Mouse (Mus musculus) natural killer cell, adult 2 months (primary cell): Measurements from ENCODE around the gene Dusp12.

ENCODE experiments used
- DNase-seq, 2 experiments: peaks; one replicate each; pipeline ENCODE4 v3.0.0; 2022; ENCODE audit warnings: low spot score in 2 of 2

The Dusp12 gene

DNA sequence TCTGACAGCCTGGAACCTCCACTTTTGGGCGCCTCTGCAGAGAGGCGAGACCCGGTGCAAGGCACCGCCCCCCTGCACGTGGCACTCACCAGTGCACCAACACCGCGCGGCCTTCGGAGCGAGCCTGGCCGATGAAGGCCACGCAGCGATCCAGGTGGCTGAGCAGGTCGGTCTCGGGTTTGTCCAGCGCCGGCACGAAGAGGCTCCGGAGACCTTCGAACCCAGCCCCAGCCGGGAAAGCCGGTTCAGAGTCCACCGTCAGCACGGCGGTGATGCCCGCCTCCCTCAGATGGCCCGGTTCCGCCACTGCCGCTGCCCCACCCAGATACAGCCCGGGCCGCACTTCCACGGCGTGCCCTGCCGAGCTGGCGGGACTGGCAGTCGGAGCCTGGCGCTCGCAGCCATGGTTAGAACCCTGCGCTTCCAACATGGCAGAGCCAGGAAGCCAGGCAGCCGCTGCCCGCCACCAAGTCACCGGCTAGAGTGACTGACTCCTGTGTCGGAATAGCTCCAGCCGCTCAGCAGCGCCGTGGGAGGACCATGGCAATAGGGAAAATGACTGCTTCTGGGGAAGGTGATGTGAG, at the start of gene Dusp12, which contains the start of gene Gm26620:
Dusp12 (minus strand) TSS at position 563 of the 584 bp plus-strand sequence.
Gm26620 (plus strand) TSS at position 88 of the 584 bp plus-strand sequence.
- DNase-seq = peak; percentile 73 to 85

DNA sequence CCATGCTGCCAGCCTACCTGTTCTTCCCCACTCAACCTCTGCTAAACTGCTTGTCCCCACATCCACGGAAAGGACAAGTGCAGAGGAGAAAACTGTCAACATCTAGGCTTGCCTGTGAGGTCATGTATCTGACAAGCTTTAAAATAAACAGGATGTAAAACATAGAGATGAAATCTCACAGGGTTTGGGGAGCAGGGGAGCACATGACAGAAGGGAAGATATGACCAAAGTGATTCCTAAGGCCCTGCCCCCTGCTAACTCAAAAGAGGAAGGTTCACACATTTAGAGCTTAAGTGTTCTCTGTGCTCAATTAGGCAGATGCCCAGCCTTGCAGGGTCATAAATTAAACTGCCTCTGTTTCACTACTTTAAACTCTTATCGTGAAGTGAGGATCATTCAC, 49.0 kb upstream of the Dusp12 start:
- DNase-seq = peak; percentile 47 to 67

DNA sequence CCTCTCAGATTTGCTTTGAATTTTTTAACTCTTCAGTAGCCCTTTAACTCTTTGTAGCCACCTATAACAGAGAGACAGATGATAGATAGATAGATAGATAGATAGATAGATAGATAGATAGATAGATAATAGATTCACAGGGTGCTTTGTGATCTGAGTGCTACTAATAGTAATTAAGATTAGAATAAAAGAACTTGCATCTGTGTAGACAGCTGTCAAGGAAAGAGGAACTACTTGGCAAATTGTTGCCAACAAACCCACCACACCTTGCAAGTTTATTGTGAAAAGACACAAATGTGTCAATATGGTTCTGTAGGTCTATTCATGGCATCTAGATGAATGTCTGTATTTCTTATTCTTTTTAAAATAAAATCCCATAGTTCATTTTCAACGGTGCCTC, 48.6 kb upstream of the Dusp12 start:
- no peak for DNase-seq

DNA sequence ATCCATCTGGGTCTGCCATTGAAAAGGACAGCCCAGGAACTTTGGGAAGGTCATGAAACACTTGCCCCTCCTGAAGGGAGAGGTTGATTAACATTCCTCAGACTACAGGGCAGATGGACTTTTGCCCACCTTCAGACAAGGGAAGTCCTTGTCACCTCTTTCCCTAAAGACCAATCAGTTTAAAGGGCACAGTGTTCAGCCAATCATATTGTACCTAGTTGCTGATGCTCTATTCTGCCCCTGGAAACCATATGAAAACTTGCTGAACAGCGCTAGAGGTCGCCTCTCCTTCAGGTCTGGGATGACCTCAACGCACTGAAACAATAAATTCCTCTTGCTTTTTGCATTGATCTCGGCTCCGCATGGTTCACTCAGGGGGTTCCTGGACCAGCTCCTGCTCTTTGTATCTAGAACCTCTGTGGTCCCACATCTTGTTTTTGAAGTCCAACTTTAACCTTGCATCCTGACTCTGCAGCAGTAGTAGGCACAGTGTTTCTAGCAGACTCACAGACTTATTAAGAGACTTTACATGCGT, 48.1 kb upstream of the Dusp12 start:
- DNase-seq = no peak

DNA sequence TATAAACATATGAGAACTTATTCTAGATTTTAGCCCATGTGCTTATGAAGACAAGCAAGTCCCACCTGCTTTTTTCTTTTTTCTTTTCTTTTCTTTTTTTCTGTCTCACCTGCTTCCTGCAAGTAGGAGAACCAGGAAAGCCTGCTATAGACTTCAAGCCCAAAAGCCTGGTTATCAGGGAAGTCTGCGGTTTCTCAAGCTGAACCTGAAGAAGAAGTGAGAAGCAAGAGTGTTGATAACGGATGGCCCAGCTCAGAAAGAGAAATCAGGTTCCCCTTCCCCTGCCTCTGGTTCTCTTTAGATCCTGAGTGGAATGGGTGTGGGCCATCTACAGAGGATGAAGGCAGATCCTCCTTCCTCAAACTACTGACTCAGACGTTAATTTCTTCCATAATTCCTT, 46.7 kb upstream of the Dusp12 start:
- no peak for DNase-seq

DNA sequence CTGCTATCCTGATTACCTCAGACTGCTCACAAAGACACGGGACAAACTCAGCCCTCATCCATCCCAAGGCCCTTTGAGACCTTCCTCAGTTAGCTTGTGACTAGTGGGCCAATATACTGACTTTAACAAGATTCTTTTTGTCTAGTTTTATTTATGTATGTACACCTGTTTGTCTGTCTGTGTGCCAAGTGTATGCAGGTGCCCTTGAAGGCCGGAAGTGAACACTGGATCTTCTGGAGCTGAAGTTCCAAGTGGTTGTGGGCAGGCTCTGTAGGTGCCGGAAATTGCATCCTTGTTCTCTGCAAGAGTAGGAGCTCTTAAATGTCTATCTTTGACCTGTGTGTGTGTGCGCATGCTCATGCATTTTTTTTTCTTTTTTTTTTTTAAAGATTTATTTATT, 43.9 kb upstream of the Dusp12 start:
- DNase-seq = no peak

DNA sequence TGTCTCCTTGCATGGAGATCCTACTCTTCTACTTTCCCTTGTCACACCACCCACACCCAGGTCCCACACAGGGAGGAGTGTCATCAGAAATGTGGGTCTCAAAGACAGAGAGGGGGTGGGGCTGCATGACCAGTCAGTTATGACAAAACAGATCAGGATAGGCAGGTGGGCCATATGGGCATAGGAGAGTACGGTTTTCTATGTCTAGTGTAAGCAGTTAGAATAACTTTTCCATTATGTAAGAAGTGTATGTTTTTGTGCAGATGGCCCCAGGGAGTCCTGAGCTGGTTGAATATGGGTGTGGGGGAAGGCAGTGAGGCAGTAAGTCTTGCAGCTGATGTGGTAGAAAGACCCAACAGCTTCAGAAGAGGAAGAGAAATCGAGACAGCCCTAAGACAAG, 43.1 kb upstream of the Dusp12 start:
- DNase-seq = peak in 1 of 2 experiments; percentile 60

DNA sequence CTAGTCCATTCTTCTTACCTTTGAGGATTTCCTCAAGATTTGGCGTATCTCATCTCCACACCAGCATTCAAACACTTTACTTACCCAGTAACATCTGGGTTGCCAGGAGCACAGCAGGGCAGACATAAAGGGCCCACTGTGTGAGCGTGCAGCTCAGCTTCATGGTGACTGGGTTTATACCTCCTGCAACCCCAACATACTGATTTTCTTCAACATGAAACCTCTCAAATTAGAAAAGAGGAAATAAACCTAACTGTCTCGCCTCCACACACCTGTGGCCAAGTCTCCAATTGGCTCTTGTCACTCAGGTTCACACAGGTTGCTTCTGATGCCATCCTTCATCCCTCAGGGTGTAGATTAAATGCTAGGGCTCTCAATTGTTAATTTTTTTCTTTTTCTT, 42.0 kb upstream of the Dusp12 start, which contains the start of gene Fcrla:
Fcrla (minus strand) TSS at position 206 of the 400 bp plus-strand sequence.
- peak in 1 of 2 experiments; percentile 49 for DNase-seq

DNA sequence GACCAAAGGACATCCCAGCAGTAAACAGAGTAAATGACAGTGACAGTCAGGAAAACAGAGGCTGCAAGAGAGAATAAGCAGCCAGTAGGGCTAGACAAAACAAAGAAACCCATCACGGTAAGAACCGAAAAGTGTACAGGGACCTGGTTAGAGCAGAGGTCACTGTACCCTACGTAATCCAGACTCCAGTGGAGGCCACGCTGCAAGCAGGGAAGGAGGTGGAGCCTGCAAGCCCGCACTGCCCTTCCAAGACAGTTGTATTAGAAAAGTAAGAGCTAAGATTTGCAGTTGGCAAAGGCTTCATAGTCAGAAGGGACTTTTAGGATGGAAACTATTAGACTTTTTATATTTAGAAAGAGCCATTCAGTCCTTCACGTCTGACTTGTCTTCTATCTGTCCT, 41.6 kb upstream of the Dusp12 start:
- no peak for DNase-seq

DNA sequence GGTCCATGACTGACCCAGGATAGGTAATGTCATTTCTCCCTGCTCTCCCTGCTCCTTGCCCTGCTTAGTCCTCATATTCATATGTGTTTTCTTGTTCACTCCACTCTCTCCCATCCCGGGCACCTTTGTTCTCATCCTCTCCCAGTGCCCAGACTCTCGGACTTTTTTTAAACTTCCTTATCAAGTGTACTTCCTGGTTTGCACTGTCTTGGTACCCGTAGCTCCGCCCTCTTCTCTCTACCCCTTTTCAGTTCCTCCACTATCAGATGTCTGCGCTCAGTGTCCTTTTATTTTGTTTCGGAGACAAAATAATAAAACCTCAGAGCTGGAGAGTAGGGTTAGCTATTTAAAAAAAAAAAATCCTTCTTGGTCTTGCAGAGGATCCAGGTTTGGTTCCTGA, 39.1 kb upstream of the Dusp12 start:
- DNase-seq = peak in 1 of 2 experiments; percentile 40

DNA sequence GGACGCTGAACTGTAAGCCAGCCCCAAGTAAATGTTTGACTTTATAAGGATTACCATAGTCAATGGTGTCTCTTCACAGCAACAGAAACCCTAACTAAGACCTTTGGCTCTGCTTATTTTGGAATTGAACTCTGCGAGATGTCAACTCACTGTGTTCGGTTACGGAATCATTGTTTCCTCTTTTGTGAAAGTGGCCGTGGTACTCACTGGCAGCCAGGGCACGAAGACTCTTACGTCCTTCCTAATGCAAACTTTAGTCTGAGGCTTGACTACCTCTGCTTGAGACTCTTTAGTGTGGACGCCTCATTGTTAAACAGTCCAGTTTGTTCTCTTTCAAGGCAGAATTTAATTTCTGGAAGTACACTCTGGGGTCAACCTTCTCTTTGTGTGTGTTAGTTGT, 34.0 kb upstream of the Dusp12 start:
- no peak for DNase-seq

DNA sequence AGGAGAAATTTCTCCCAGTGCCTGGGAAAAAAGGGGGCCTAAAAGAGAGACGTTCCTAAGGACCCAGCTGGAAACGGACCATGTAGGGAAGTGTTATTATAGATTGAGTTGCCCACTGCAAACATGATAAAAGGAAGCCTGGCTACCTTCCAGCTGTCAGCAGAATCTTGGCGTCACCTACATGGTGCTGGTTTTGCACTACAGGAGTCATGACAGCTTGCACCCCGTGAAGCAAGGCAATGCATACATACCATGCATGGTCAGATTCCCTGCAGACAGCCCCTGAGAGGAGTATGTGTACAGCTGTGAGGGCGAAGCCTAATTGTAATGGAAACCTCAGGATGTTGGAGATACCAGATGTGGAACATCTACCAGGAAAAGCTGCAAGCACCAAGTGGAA, 30.3 kb upstream of the Dusp12 start:
- no peak for DNase-seq

DNA sequence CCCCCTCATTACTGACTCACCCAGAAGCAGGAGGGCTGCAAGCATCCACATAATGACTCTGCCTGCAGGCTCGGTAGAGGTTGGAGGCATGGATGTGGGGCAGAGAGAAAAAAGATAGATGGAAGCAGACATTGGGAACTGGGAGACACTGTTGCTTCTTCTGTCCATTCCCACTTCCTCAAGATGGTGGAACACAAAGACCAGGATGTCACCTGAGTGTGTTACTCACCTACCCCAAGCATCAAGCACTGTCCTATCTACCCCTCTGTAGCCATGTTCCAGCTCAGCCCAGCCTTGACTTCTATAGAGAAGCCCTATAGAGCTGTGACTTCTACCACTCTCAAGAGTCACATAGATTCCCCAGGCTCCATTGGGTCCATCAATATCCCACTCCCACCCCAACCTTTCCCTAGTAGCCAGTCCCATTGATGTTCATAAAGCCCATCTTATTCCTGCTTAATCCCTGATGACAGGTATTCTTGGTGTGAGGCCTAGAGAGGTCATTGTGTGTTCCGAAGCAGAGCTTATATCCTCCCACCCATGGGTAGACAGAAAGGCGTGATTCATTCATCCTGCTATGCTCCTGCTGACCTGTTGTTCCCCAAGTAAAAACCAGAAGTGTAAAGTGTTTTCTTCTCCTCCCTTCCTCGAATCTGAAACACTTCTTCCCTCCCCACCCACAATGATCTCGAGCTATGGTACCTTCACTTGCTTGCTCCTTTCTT, 27.7 kb upstream of the Dusp12 start, which contains the start of gene Fcrlb:
Fcrlb (minus strand) TSS at position 51 of the 725 bp plus-strand sequence.
- DNase-seq = no peak

DNA sequence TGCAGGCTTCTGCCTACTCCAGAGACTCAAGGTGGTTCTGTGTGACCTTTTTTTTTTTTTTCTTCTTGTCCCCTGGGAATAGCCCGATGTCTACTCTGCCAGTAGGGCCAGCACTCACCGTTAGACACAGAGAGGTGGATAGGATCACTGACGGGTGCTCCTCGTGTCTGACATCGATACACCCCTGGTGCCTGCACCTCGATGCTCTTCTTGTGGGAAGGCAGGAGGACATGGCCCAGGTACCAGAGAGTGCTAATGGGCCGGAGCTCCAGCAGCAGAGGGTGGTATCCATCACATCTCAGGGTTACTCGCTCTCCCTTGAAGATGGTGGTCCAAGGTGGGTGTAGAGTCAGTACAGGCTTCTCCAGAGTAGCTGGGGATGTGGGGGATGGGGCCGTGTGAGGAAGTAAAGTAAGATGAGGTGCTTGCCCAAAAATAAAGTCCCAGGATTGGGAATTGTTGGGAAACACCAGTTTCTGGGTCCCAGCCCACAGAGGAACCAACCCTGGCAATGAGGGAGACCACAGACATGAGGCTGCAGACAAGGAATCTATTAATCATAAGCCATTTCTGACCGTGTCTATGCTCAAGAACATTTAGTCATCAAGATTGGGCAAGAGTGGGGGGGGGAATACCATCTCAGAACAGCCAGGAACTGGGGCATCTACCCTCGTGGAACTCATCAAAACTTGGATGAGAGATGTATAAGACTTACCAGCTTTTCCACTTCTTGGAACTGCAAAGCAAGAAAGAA, 26.7 kb upstream of the Dusp12 start:
- DNase-seq = no peak

DNA sequence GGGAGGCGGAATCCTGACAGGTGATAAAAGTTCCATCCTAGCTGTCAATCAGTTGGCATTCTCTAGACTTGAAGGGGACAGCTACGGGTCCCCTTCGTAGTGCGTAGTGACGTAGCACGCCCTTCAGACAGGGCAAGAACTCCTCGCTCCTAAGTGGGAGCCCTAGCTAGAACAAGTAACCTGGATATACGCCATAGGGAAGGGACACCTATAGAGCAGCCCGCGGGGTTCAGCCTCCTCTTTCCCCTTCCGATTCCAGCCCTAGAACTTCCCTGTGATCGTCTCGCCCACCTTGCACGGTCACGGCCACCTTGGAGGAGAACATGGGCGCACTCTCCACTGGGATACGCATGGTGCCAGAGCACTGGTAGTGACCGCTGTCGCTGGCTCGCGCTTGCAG, 23.0 kb upstream of the Dusp12 start:
- no peak for DNase-seq

DNA sequence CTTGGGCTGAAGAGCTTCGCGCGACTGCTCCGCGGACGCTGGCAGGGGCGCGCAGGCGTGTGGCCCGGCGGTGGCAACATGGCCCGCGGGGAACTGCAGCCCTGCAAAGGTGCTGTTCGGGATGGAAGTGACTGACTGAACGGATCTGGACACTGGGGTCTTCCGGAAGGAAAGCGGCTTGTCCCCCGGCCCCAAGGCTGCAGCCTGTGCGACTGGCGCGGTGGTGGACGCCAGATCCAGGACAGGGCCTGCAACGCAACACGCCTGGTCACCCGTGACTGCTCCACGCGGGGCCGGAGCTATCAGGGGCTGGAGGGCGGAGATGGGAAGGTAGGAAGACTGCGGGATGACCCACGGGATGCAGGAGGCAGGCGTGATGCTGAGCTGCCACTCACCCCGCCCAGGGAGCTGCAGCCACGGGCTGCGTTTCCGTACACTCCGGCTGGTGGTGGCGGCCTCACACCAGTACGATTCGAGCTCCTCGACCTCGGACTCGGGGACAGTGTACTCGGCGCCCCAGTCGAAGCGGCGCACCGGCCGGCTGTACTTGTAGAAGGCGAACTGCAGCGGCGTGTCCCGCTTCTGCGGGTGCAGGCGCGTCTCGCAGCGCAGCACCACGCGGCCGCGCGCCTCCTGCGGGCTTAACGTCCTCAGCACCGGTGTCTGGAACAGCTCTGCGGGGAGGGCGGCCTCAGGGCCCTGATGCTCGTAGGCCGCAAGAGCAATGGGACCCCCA, 22.3 kb upstream of the Dusp12 start:
- DNase-seq = peak; percentile 34 to 37

DNA sequence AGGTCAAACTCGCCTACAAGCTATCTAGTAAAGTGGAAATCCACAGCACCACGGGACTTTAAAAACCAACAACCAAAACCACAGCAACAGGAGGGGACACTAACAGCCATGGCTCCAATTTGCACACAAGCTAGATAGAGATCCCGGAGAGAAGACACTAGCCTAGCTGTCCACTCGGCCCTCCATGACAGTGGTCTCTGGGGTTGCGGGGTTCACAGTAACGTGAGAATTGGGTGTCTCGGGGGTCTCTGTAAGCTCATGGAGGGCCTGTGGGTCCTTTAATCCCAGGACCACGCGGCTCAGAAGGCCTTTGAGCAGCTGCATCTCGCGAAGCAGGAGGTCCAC, 21.7 kb upstream of the Dusp12 start:
- no peak for DNase-seq

DNA sequence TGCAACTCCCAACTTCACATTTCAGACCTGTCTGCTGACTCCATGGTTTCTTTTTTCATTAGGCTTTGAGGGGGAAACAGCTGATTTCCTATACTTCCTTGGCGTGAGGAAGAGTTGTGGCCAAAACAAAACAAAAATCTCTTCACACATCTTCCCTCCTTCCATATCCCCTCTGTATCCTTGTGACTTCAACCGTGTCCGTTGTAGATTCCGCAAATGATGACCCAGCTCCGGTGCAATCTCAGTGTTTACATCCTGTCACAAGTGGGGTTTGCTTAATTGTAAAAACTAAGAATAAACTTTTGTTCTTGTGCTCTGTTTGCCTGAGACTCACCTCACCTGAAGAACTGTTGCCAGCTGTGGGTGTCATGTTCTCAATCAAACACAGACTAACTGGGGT, 18.1 kb upstream of the Dusp12 start:
- no peak for DNase-seq

DNA sequence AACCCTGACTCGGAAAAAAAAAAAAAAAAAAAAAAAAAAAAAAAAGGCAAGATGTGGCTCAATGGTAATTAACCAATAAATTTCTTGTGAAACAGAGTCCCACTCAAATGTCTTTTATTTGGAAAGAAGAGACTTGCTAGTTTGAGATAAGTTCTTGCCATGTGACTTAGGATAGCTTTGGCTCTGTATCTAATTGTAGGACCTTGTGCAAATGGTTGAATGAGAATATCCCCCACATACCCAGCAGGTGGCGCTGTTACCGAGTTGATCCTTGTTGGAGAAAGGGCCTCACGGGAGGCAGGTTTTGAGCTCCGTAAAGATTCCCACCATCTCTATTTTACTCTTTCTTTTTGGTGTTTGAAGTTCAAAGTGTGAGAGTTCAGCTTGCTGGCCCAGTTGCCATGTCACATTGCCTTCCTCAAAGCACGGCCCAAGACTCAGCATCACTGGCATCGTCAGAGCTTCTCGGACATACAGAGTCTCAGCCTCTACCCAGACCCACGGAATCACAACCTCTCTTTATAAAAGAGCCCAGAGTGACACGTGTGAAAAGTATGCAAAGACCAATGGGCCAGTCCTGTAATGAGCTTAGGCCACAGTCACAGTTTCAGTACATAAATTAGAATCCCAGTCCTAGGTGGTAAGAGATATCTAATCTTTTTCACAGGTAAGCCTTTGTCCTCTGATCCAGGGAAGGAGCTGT, 16.3 kb upstream of the Dusp12 start:
- peak; percentile 85 to 88 for DNase-seq

DNA sequence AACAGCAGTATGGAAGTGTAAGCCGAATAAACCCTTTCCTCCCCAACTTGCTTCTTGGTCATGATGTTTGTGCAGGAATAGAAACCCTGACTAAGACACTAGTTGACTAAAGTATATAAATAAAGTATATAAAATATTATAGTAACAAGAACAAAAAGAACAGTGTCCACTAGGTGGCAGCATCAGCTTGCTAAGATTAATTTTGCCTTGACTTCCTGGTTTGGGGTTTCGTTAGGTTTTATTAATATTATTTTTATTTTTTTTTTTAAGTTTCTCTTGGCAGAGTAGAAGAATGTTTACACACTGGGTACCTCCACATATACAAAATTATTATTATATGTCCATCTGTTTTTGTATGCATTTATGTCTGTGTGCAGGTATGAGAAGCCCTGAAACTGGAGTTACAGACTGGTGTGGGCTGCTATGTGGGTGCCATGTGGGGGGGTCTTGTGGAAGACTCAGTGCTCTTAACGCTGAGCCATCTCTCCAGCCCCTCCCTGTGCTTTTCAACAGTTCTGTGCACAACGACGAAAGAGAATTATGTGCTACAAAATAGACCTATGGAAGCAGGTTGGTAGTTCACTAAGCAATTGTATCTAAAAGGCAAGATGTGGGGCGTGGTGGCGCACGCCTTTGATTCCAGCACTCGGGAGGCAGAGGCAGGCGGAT, 15.6 kb upstream of the Dusp12 start:
- DNase-seq = peak; percentile 65 to 72
